Mouse (Mus musculus) intestine, embryonic 14.5 days (tissue): ENCODE measurements around the gene Kif5a. TPM values are rescaled to one million over a fixed set of nuclear protein-coding genes. Genes with fewer than 3 reads are reported as not detected.

Experiments
- ATAC-seq: fragments of 200-750 bp; cut with Nextera tagmentation; replicated peaks from 2 replicates; pipeline ENCODE4 v1.8.0; 2017; ENCODE audit warnings: low read depth, moderate number of reproducible peaks, moderate TSS enrichment, moderate library complexity; ENCODE audit not compliant: low FRiP score, low TSS enrichment
- DNase-seq: peaks from one replicate; pipeline ENCODE4 v3.0.0-alpha.2; 2018; ENCODE audit warnings: low spot score
- H3K27ac ChIP-seq: fragments of 300-500 bp; sonication (generic); 2 replicates; pipeline ENCODE4 v1.5.1; 2014; ENCODE audit warnings: low read depth, mild to moderate bottlenecking, control low read depth
- H3K27me3 ChIP-seq: fragments of 300-500 bp; sonication (generic); replicated peaks from 2 replicates; pipeline ENCODE4 v1.6.1; 2014; ENCODE audit warnings: low read length, control low read depth; ENCODE audit not compliant: control insufficient read depth, insufficient read depth
- H3K36me3 ChIP-seq: fragments of 300-500 bp; sonication (generic); 2 replicates; pipeline ENCODE4 v1.6.1; 2014; ENCODE audit warnings: low read length, control low read depth; ENCODE audit not compliant: control insufficient read depth, insufficient read depth
- H3K4me1 ChIP-seq: fragments of 300-500 bp; sonication (generic); replicated peaks from 2 replicates; pipeline ENCODE4 v1.6.1; 2014; ENCODE audit warnings: low read length, control low read depth, mixed read lengths; ENCODE audit not compliant: control insufficient read depth, insufficient read depth
- H3K4me2 ChIP-seq: fragments of 300-500 bp; sonication (generic); 2 replicates; pipeline ENCODE4 v1.6.1; 2014; ENCODE audit warnings: low read length
- H3K4me3 ChIP-seq: fragments of 300-500 bp; sonication (generic); 2 replicates; pipeline ENCODE4 v1.5.1; 2014; ENCODE audit warnings: low read depth, low read length, control low read depth, mixed read lengths
- H3K9ac ChIP-seq: fragments of 300-500 bp; sonication (generic); 2 replicates; pipeline ENCODE4 v1.6.1; 2014; ENCODE audit warnings: mild to moderate bottlenecking, low read length
- H3K9me3 ChIP-seq: fragments of 300-500 bp; sonication (generic); 2 replicates; pipeline ENCODE4 v1.6.1; 2016; ENCODE audit warnings: low read length, control low read depth; ENCODE audit not compliant: control insufficient read depth
- WGBS: fragments of 180-500 bp; shearing (Covaris S2); extraction: QIAGEN DNeasy Blood & Tissue Kit; methylation state at CpG from one replicate; pipeline ENCODE4 v1.1.7; 2014; 5-methylcytosine and 5-hydroxymethylcytosine counted together
- polyA plus RNA-seq: library from polyadenylated mRNA; unstranded; fragments of >200 nt; fragmentation: Nextera tagmentation; extraction: Ambion mirVana; gene quantifications from 2 replicates; pipeline ENCODE4 v1.2.1, GENCODE M21; 2014

Kif5a gene
- polyA plus RNA-seq, 1 experiment from 2014 or later: 9.2 TPM

- Histone ChIP-seq H3K9me3 (no peaks in the 10 kb centered on the region), H3K4me2 (peak overlapping the region; percentile 84; the same call in 1 of the 2 replicates), H3K27ac (no peak overlapping the region), H3K4me1 (peaks cover 18% of the 10 kb centered on the region), H3K4me3 (no peak overlapping the region), H3K36me3 (no peaks in the 10 kb centered on the region), H3K9ac (no peak overlapping the region), H3K27me3 (peaks cover 29% of the 10 kb centered on the region)
- 58% methylated on average over 3 of the region's 3 CpGs for WGBS
- no peak for DNase-seq
- ATAC-seq: no peak
Observed at GRCm38 (mm10) chr10:127263631-127264030, 483 bp upstream of the Kif5a start.

DNA sequence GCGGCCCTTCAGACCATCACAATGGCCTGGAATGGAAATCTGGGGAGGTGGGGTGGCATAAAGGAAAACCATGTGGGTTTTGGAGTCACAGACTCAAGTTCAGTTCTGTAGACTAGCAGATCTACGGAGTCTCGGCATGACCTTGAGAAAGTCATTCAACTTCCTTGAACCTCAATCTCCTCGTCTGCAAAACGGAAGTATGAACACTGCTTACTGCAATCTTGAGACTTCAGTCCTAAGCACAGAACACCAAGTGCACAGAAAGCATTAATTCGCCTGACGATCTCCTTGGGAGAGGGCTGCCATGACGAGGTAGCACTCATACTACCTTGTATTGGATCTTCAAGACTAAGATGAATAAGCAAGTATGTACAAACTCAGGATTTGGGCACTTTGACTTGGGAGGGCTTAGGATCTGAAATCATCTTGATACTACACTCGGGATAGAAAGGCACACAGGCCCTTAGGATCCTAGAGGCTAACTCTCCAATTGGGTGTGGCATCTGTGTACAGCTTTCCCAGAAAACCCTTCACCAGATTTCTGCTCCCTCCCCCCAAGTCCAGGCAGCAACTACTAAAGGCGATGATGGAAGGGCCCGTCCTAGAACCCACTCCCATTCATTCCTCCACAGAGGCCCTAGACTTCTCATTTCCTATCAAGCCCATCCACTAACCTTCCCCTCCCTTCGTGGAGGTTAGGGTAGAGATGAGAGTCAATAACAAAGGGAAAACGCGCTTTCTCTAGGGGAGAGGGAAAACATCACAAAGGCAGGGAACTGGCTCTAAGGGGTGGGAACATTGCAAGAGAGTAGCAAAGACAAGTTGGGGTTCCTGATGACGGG lies 1.2 kb downstream of the Kif5a start:
- 62% methylated on average over 15 of the region's 15 CpGs for WGBS
- Histone ChIP-seq H3K9ac (no peak overlapping the region), H3K27ac (no peak overlapping the region), H3K27me3 (peaks cover 29% of the 10 kb centered on the region), H3K4me2 (no peak overlapping the region; the same call in 1 of the 2 replicates), H3K9me3 (no peaks in the 10 kb centered on the region), H3K4me3 (peak overlapping the region; percentile 43; the same call in 1 of the 2 replicates), H3K4me1 (peaks cover 5% of the 10 kb centered on the region), H3K36me3 (no peaks in the 10 kb centered on the region)
- DNase-seq: no peak
- ATAC-seq: no peak

- 81% methylated on average over 8 of the region's 8 CpGs for WGBS
Observed at GRCm38 (mm10) chr10:127258489-127258888, 4.7 kb downstream of the Kif5a start.

DNA sequence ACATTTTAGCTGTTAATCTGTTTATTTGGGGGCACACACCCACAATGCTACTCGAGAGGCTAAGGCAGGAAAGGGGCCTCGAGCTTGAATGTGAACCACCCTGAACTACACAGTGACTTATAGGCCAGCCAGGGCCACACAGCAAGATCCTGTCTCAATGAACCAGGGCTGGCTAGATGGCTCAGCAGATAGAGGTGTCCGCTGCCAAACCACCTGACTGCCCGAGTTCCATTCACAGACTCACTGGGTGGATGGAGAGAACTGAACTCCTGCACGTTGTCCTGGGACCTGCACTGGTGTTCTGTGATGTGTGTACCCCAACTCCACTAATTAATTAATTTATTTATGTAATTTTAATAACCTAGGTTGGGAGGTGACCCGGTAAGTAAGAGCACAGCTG lies 5.4 kb downstream of the Kif5a start:
- Histone ChIP-seq H3K4me3 (no peak overlapping the region), H3K9me3 (no peaks in the 10 kb centered on the region), H3K27me3 (peaks cover 13% of the 10 kb centered on the region; the same call in 1 of the 2 replicates), H3K4me1 (peaks cover 4% of the 10 kb centered on the region; the same call in 1 of the 2 replicates), H3K36me3 (no peaks in the 10 kb centered on the region), H3K27ac (no peak overlapping the region), H3K4me2 (no peak overlapping the region), H3K9ac (no peak overlapping the region)
- no peak for DNase-seq
- 79% methylated on average over 6 of the region's 6 CpGs for WGBS
- ATAC-seq: no peak

More at GRCm38 (mm10) chr10:127258489-127258888, 4.7 kb downstream of the Kif5a start:
- Histone ChIP-seq H3K4me2 (no peak overlapping the region), H3K4me3 (no peak overlapping the region), H3K27me3 (peaks cover 19% of the 10 kb centered on the region), H3K27ac (no peak overlapping the region), H3K9me3 (no peaks in the 10 kb centered on the region), H3K36me3 (no peaks in the 10 kb centered on the region), H3K9ac (no peak overlapping the region), H3K4me1 (peaks cover 4% of the 10 kb centered on the region; the same call in 1 of the 2 replicates)
- no peak for ATAC-seq
- DNase-seq: no peak

- no peaks in the 10 kb centered on the region for H3K27me3 ChIP-seq
- no peak overlapping the region for H3K9ac ChIP-seq
- no peaks in the 10 kb centered on the region for H3K9me3 ChIP-seq
- H3K27ac ChIP-seq: no peak overlapping the region
- no peaks in the 10 kb centered on the region for H3K4me1 ChIP-seq
- ATAC-seq (peak; percentile 70), DNase-seq (peak; percentile 88)
- 18% methylated on average over 14 of the region's 14 CpGs for WGBS
- H3K4me2 ChIP-seq: no peak overlapping the region
- no peaks in the 10 kb centered on the region for H3K36me3 ChIP-seq
- no peak overlapping the region for H3K4me3 ChIP-seq
Observed at GRCm38 (mm10) chr10:127255625-127256345, 7.4 kb downstream of the Kif5a start.

- Histone ChIP-seq H3K36me3 (no peaks in the 10 kb centered on the region), H3K27ac (no peak overlapping the region), H3K4me1 (no peaks in the 10 kb centered on the region), H3K27me3 (no peaks in the 10 kb centered on the region), H3K9ac (no peak overlapping the region), H3K4me2 (no peak overlapping the region), H3K4me3 (no peak overlapping the region), H3K9me3 (no peaks in the 10 kb centered on the region)
- WGBS: 74% methylated on average over 5 of the region's 5 CpGs
- ATAC-seq (no peak), DNase-seq (no peak)
Observed at GRCm38 (mm10) chr10:127250810-127251209, 12.3 kb downstream of the Kif5a start.

GRCm38 (mm10) chr10:127238241-127238824 lies 24.8 kb downstream of the Kif5a start:
- Histone ChIP-seq H3K4me2 (no peak overlapping the region), H3K4me3 (no peak overlapping the region), H3K4me1 (no peaks in the 10 kb centered on the region), H3K27ac (no peak overlapping the region), H3K9ac (no peak overlapping the region), H3K9me3 (no peaks in the 10 kb centered on the region), H3K27me3 (0 out of 2 replicates have a peak, but pooled peaks cover 4% of the 10 kb centered on the region), H3K36me3 (no peaks in the 10 kb centered on the region)
- DNase-seq (no peak), ATAC-seq (no peak)
- 62% methylated on average over 18 of the region's 18 CpGs for WGBS

DNA sequence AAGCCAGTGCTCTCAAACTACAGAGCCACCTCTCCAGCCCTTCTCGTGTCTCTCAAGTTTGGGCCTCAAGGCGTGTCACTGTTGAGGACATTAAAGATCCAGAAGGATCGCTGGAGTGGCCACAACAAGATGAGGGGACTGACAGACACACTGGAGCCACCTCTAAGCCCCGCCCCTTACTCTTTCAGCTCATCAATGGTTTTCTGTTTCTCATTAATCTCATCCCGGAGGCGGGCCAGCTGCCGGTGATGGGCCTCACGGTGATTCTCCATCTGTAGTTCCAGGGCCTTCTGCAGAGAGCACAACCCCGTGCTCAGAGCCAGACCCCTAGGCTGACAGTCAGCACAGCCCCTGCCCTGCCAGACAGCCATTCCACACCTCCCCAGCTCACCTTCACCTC lies 26.6 kb downstream of the Kif5a start:
- H3K36me3 ChIP-seq: no peaks in the 10 kb centered on the region
- DNase-seq (no peak), ATAC-seq (no peak)
- H3K4me2 ChIP-seq: no peak overlapping the region
- 42% methylated on average over 9 of the region's 9 CpGs for WGBS
- H3K27ac ChIP-seq: no peak overlapping the region
- H3K9me3 ChIP-seq: no peaks in the 10 kb centered on the region
- 0 out of 2 replicates have a peak, but pooled peaks cover 4% of the 10 kb centered on the region for H3K27me3 ChIP-seq
- no peaks in the 10 kb centered on the region for H3K4me1 ChIP-seq
- no peak overlapping the region for H3K9ac ChIP-seq
- H3K4me3 ChIP-seq: no peak overlapping the region
